Mouse (Mus musculus): ENCODE measurements around the gene Trim63.

Trim63 gene

DNA sequence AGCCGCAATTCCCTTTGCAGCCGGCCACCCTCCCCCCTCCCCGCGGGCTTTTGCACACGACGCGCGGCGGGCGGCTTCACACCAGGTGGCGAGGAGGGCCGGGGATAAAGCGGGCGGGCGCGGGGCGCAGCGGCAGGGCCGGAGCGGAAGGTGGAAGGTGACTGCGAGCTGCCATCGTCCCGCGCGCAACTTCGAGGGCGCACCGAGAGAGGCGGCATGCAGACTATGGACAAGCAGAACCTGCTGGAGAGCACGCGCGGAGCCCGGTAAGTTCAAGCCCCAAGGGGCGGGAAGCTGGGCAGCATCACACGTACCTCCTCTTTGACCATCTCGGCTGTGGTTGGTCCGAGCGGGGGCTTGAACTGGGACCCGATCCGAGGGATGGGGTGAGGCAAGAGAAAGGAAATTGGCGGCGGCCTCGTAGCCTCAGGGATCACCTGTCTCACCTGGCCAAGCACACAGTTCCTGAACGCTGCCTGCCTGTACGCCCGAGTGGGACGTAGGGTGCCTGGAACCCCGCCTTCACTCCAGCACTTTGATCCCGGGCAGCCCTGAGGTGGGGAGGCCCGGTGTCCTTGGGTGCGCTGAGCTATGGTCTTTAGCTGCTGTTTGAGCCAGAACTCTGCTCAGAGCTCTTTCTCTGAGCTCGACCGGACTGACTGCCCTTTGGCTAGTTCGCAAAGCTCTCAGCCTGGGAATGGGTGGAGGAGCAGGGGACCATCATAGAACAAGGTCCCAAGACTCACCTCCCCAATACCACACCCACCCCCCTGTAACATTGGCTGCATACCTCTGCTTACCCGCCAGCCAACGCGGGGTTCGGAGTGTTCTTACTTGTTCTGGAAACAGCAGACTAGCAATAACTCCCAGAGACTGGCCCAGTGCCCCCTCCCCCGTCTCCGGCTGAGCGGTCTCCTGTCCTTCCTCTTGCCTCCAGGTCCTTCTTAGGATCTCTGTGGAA is 28.4 kb downstream of the Trim63 start, which contains the start of gene Slc30a2:
Slc30a2 (plus strand) TSS at position 111 of the 961 bp plus-strand sequence.
- peak; percentile 79 for DNase-seq

DNA sequence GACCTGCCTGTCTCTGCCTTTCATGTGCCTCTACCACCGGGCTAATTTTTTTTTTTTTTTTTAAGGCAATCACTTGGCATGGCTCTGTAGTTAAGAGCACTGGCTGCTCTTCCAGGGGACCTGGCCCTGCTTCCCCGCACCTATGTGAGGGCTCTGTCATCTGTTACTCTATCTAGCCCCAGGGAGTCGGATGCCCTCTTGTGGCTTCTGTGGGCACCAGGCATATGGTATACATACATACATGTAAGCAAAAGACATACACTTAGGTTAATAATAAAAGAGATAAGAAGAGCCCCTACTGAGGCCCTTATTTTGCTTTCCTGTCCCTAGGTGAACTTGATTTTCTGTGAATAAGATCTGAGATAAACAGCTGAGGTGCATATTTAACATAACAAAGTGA is 29.7 kb downstream of the Trim63 start:
- no peak for DNase-seq

DNA sequence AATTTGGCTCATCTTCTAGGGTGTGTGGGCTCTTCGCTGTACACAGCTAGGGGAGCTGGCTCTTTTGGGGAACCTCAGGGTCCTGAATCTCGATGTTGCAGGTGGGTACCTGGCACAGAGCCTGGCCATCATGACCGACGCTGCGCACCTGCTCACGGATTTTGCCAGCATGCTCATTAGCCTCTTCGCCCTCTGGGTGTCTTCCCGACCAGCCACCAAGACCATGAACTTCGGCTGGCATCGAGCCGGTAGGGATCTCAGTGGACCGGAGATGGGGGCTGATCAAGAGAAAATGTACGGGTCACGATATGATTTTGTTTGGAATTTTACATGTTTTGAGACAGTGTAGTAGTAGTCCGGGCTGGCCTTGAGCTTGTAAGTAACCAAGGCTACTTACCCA is 30.9 kb downstream of the Trim63 start:
- no peak for DNase-seq

DNA sequence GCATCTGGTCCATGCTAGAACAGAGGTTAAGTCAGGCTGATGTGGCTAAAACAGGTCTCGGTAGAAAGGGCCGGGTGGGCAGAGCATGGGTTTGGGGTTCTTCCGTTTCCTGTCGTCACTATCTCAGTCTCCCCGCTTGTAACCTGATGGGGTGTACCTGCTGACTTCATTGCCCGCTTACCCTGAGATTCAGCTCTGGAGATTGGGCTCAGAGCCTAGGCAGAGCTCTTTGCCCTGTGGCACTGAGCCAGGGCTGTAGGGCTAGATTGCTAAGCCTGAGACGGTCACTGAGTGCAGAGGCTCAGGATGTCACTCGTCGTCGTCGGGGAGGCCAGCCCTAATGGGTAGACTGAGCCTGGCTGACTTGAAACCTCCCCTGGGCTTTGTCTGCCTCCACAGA is 33.2 kb downstream of the Trim63 start:
- peak; percentile 83 for DNase-seq

DNA sequence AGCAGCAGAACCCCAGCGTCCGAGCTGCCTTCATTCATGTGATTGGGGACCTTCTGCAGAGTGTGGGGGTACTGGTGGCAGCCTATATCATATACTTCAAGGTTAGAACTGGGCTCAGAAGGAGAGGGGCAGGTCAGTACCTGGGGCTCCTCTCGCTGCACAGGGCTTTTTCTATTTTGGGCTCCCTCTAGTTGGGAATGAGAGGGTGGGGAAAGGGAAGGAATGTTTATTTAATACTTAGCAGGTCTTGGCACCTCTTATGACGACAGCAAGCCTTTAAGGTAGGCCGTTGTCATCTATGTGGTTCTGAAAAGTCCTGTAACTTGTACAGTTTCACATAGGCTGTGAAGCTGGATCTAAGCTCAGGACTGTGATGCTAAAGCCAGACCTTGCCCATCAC is 33.6 kb downstream of the Trim63 start:
- DNase-seq, result no peak

DNA sequence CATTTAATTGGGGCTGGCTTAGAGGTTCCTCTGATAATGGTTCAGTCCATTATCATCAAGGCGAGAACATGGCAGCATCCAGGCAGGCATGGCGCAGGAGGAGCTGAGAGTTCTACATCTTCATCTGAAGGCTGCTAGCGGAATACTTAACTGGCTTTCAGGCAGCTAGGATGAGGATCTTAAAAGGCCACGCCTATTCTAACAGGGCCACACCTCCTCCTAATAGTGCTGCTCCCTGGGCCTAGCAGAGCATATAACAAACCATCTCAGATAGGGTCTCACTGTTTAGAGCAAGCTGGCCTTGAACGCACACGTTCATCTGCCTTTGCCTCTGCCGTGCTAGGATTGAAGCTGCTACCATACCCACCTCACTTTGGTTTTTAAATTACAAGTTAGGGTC is 34.9 kb downstream of the Trim63 start:
- no peak for DNase-seq

DNA sequence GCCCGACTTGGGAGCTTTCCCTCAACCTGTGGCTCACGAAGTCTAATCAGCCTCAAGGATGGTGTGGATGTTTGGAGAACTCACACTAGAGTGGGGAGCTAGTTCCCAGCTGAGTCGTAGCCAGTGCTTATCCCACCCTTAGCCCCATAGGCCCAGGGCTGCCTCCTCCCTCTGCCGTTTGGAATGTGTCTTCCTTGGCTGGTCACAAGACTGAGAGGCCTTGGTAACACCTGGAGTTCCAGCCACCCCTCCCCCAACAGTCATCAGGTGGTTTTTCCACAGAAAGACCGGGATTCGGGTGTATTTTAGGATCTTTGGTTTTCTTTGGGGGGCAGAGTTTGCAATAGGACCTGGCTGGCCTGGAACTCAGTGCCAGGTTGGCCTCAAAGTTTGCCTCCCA is 35.7 kb downstream of the Trim63 start:
- DNase-seq, result no peak

DNA sequence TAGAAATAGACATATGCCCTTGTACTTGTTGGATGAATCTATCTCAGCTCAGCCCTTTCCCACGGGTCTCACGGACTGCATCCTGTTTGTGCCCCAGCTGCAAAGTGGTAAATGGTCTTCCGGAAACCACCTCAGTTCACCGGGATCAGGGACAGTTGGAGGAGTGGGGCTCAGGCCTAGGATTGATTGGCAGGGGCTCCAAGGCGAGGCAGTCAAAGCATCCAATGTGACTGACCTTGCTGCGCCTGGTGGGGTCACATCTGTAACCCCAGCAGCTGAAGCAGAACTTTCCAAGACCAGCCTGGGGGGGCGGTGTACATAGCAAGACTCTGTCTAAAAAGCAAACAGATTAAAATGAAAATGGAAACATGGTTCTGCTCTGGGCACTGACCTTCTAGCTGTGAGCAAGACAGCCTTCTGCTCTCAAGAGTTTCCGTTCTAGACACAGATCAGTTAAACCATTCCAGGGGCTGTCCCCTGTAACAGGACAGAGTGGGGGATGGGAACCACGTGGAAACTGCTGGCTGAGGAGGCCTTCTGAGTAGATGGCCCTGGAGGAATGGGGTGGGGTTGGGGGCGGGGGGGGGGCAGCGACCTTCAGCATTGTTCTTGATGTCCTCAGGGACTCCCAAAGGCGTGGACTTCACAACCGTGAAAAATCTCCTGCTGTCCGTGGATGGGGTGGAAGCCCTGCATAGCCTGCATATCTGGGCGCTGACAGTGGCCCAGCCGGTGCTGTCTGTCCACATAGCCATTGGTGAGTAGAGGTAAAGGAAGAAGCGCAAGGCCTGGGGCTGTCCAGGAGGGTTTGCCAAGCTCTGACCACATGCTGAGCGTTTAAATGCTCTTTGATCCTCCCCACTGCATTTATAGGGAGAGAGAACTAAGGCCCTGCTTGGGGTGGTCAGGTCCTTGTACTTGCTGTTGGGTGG is 36.7 kb downstream of the Trim63 start:
- DNase-seq, result peak; percentile 40

DNA sequence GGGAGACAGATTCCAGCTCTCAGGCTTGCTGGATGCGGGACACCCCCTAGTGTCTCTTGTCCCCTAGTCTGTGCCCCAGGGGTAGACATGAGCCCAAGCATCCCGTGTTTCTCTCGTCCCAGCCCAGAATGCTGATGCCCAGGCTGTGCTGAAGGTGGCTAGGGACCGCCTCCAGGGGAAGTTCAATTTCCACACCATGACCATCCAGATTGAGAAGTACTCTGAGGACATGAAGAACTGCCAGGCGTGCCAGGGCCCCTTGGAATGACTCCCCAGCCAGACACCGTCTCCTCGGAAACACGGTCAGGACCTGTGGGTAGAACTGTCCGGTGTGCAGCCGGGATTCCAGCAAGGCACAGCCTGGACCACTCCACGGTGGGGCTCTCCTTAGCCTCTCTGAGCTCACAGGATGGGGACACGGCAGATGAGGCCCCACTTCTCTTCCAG is 37.4 kb downstream of the Trim63 start:
- no peak for DNase-seq

DNA sequence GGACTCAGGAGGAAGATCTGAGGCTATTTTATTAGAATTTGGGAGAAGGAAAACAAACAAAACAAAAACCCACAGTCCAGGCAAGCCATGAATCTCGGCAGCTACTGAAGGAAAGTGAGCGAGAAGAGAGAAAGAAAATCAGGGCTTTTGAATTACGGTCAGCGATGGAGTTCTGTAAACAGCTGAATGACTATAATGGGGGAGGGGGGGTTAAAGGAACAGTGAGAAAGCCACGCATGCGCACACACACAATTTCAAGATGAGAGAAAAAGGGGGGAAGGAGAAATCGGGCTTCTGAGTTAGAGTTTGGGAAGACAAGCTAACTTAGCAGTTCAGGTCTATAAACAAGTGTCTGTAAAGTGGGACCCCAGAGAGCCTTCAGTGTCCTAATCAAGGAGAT is 38.0 kb downstream of the Trim63 start:
- DNase-seq, result no peak

DNA sequence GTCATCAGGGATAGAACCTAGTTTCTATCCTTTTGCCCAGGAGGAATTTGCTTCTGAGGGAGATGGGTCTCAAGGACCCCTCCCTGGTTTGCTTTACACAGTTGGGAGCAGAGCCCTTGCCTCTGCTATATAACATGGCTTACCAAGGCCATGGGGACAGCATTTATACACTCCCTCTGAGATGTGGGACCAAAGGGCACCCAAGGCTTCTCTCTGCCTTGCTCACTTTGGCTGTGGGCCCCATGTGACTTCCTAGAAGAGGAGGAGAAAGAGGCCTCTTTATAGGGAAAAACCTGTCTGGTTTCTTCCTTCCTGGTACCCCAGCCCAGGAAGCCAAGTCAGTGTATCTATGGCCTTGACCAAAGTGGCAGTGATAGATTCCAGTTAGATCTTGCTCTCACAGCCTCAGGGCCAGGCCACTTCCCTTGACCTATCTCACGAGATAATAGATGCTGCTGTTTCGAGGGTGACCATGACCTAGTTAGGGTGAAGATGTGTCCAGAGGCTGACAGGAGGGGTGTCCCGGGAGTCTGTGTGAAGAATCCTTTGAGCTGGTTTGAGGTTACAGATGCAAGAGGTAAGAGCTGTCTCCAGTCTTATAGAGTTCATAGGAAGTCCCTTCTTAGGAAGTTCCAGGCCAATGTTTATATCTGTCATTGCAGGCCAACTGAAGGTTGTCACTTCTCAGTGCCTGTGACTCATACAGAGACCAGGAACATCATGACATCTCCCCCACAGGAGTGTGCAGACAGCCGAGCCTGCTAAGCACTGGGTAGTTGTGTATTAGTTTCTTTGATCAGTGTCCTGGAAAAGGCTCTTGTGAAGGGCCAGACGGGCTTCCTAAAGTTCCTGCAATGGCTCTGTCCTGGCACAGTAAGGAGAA is 38.8 kb downstream of the Trim63 start:
- DNase-seq, result no peak

DNA sequence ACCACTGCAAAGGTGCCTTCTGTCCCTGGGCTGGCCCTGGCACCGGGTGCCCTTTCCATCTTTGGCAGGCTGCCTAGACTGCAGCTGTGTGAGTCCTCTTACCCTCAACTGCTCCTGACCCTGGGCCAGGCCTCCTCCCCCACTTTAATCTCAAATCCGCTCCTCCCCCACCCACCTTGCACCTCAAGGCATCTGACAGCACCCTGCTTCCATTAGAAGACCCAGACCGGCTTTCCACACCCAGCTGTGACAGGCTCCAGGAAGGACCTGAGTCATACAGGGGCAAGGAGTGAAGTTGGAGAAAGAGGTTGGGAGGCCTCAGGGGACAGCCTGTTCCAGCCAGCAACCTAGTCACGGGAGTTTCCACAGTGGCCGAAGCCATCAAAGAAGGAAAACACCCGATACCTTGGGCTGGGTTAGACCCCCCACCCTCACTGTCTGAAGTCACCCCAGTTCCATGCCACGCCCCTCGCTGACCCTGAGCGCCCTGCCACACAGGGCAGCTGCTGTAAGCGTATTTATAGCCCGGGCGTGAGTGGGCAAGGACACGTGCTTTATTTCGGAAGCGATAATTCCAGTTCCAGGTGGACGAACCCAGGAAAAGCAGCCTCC is 41.0 kb downstream of the Trim63 start:
- peak; percentile 92 for DNase-seq

DNA sequence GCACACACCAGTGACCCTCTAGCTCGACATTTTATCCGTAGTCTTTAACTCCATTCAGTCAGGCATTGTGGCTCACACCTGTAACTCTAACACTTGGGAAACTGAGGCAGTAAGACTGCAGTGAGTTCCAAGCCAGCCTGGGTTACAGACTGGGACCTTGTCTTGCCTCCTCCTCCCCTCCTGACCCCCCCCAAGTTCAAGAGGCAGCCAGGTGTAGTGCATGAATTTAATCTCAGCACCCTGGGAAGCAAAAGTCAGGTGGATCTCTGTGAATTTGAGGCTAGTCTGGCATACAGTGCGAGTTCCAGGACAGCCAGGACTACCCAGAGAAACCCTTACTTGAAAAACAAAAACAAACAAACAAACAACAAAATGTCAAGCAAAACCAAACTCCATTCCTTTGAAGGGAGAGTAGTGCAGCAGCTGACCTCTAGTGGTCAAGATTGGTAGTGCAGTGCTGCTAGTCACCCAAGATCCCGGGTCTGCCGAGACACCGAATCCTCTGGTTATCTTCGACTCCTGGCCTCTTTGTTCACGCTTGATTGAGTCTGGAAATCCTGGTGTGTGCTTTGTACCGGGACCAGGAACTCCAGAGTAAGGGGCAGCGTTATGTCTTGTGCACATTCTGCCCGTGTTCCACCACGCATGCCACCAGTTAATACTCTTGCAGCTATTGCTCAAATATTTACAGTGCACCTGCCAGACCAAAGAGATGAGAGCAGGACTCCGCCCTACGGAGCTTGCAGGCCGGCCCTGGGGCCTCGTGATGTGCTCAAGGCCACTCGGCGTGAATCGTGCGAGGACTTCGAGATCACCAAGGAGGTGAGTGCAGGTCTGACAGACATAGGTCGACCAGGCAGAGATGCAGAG is 41.9 kb downstream of the Trim63 start:
- DNase-seq, result peak; percentile 79

DNA sequence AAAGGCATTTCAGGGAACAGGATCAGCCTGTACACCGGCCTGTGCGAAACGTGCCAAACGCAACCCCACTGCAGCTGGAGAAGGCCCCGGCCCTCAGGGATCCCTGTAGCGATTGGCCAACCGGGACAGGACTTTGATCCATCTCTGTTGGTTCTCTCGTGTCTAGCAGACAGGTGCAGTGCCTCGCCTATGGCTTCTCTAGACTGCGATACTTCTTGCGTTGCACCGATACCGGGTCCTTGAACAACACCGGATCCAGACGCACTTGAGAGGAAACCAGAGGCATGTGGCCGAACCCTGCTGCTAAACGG is 42.5 kb downstream of the Trim63 start:
- no peak for DNase-seq

DNA sequence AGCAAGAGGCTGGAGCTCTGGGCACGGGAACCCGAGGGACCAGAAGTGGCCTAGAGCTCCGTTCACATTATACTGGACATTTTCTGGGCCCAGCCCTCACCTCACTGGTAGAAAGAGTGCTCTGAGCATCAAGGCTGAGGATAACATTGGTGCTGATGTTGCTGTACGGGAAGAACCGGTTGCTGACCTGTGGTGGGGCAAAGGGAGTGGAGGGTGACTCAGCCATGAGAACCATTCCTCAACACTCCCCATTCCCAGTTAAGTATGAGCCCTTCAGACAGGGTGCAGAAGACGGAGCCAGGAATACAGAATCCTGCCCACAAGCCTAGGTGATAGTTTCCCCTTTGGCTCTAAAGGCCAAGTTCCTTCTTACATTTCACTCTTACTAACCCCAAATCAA is 44.7 kb downstream of the Trim63 start:
- DNase-seq, result no peak

DNA sequence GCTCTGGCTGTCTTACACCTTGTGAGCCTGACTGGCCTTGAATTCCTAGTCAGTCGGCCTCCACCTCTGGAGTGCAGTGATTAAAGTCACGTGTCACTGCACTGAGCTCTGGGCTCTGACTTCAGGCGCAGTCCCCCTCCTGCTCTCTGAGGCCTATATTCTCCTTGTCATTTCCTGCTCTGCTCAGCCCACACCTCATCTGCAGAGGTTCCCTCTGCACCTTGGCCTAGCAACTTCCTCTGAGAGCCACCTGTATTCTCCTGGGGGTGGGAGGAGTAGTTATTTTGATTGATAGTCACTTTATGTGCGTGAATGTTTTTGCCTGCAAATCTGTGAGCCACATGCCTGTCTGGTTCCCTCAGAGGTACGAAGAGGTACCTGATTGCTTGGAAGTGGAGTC is 46.3 kb downstream of the Trim63 start:
- DNase-seq, result no peak

DNA sequence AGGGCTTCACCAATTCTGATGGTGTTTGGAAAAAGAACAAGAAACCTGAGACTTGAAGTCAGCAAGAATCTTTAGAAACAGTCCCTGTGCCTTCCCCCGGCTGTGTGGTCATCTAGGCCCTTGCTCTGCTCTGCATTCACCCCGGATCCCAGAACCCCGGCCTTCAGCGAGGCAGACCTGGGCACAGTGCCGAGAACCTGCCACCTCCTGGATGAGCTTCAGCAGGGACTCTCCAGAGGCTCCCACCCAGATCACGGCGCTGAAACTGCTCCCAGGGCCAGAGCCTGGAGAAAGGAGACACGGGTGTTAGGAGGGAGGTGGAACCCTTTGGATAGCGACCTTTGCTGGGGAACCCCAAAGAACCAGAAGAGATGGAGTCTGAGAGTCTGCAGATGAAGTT is 47.2 kb downstream of the Trim63 start:
- no peak for DNase-seq

DNA sequence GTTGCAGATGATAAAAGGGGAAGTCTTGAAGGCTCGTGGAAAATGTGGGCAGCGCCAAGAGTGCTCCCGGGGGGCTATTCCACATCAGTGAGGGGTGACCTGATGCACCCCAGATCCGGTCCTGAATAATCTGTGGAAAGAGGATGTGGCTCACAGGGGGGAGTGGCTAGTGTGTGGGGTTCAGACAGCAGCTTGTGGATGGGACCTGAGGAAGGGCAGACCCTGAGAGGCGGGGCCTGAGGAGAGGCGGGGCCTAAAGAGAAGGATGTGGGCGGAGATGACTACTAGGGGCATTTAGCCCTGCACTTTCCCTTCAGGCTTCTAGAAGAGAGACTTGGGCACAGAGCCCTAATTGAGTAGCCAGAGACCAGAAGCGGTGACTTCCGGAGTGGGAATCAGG is 47.7 kb downstream of the Trim63 start:
- peak; percentile 42 for DNase-seq

DNA sequence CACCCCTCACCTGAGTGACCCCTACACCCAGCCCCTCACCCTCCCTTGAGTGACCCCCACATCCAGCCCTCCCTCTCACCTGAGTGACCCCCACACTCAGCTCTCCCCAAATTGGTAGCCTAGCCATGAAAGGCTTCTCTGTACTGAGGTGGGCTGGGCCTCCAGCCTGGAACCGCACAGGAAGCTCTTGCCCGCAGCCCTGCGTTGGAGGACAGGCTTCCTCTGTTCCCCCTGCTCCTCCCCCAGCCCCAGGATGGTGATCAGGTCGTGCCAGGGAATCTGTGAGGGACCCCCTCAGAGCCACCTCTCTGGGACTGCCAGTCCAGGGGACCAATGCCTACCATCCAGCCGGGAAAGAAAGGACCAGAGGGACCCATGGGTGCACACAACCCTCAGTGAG is 50.4 kb downstream of the Trim63 start:
- DNase-seq, result no peak

DNA sequence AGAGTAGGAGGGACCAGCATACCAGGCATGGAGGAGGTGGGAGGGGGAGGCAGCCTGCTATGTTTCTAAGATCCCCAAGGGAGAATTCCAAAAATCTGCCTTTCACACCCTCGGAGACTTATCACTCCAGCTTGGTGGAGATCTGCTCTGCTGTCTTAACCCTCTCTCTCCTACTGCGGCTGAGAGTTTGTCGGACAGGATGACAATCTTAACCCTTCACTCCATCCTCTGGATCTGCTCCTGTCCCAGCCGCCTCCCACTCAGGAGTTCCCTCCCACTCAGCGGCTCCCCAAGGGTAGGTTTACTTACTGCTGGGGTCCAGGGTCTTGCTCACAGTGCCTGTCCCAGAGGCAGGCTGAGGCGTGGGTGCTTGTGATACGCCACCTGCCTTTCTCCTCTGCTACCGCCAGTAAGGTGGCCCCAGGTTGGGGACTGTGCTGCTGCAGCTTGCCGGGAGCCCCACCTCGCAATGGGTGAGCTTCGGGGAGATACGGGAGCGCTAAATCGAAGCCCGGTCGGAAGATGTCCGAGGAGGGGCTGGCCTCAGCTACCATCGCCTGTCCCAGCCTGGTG is 55.8 kb downstream of the Trim63 start:
- DNase-seq, result no peak

DNA sequence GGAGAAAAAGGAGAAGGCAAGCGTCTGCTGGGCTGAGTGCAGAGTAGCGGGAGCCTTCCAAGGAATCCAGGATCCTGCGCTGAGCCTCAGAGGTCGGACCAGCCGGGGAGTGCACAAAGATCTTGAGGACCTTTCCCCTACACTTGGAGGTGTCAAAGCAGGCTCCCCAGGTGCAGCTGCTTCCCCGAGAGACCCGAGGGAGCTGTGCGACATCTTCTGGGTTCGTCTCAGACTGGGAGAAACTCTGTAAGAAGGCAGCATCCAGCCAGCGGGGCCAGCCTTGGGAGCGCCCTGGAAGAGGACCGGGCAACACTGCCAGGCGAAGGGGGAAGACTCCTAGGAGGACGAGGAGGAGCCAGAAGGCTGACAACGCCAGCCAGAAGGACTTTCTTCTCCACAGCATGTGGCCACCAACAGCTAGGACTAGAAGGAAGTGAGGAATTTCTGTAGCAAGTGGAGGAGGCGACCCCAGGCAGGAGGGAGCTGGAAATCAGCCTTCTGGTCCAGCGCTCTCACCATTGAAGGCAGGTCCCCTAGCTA is 56.5 kb downstream of the Trim63 start:
- no peak for DNase-seq

All from kidney, adult 11 months (tissue).